Mouse (Mus musculus): ENCODE measurements around the gene Hibch.

- TF ChIP-seq POLR2A (IDR thresholded peaks at IDR 0.05; ENCODE audit: control insufficient read depth, extremely low read depth, insufficient read depth, low read length, poor library complexity), result no peak
- no peak for TF ChIP-seq CTCF (IDR thresholded peaks at IDR 0.05; ENCODE audit: borderline replicate concordance, control insufficient read depth, extremely low read depth, insufficient read depth, low read length, poor library complexity)
These were observed 89.8 kb downstream of the Hibch start for GRCm38 (mm10) chr1:52934494-52934893.

Measured in thymus, adult 2 months (tissue).